Mouse (Mus musculus) gastrocnemius, postnatal 36 days (tissue): Measurements from ENCODE around the gene Klf1. TPM values are rescaled to one million over a fixed set of nuclear protein-coding genes. Genes with fewer than 3 reads are reported as not detected.

ENCODE experiments used
- DNase-seq, 2 experiments: peaks; one replicate each; pipeline ENCODE4 v3.0.0; 2022
- intact Hi-C: fragments of 180-260 bp; cut with DNase I; formaldehyde crosslinking; loops from one replicate; pipeline ENCODE4 v1.15.1; 2025
- long read RNA-seq, 2 experiments: library from polyadenylated mRNA; stranded (forward); transcript quantifications; one replicate each; pipeline ENCODE4 v2.0.0; 2021
- total RNA-seq, 2 experiments: library from RNA; stranded (reverse); gene quantifications; 2 replicates each; pipeline ENCODE4 v1.2.3; 2021

Klf1 gene
- total RNA-seq = not detected
- long read RNA-seq, experiment 1 = 0 reads
- long read RNA-seq, experiment 2 = 0 reads

GRCm38 (mm10) chr8:84901752-84902151 is at the start of gene Klf1:
Gene Klf1 (plus strand): TSS chr8:84901928.
- intact Hi-C loops = loop anchor here (5.0 kb wide), 1 partner anchor 54 kb away; the partner anchor contains the start of gene Calr
- DNase-seq = no peak

GRCm38 (mm10) chr8:84856434-84856833 is 45.3 kb upstream of the Klf1 start:
- intact Hi-C loops = no loop called here
- no peak for DNase-seq

DNA sequence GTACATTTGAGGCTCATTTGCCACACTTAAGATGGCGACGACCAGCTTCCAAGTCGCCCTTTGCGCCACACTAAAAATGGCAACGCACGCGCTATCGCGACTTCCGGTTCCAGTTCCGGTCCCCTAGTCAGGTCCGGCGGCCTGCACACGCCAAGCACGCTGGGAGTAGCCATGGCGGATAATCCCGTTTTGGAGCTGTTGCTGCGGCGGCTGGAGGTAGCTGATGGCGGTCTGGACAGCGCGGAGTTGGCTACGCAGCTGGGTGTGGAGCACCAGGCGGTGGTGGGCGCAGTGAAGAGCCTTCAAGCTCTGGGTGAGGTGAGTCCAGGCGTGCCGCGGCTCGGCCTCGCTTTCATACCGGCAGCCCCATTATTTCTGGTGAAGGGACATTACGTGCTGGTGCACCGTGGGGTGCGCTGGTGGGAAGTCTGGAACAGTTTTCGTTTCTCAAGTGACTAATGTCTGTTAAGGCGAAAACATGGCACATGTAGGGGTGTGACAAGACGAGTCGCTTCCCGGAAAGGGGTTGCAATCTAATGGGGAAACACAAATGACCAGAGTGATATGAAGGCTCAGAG is 44.8 kb upstream of the Klf1 start, which contains the start of gene Farsa:
TSS of gene Farsa (plus strand) at position 126 of the 578 bp plus-strand sequence.
- intact Hi-C loops = no loop called here

GRCm38 (mm10) chr8:84871376-84872308 is 30.1 kb upstream of the Klf1 start, which contains the start of gene Syce2:
Gene Syce2 (plus strand): TSS chr8:84872111.
- peak; percentile 58 to 71 for DNase-seq
- intact Hi-C loops = no loop called here

More for the DNA sequence above, 44.8 kb upstream of the Klf1 start, which contains the start of gene Farsa:
- DNase-seq = peak; percentile 88 to 92

GRCm38 (mm10) chr8:84872309-84872965 is 29.3 kb upstream of the Klf1 start:
- peak in 1 of 2 experiments; percentile 23 for DNase-seq
- intact Hi-C loops = no loop called here

DNA sequence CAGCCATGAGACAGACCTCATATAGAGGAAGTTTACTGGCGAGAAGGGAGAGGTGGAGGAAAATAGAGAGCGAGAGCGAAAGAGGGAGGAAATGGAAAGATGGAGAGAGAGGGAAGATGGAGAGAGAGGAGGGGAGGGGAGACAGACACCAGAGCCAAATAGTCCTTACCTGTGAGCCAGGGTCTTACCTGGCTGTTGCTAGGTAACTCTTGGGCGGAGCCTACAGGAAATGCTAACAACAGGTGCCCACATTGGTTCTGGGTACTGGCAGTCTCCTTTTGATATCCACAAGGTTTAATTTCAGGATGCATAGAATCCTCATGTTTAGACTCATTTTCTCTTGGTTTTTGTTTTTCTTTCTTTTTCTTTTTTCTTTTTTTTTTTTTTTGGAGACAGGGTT is 28.7 kb upstream of the Klf1 start:
- DNase-seq = no peak
- intact Hi-C loops = no loop called here

DNA sequence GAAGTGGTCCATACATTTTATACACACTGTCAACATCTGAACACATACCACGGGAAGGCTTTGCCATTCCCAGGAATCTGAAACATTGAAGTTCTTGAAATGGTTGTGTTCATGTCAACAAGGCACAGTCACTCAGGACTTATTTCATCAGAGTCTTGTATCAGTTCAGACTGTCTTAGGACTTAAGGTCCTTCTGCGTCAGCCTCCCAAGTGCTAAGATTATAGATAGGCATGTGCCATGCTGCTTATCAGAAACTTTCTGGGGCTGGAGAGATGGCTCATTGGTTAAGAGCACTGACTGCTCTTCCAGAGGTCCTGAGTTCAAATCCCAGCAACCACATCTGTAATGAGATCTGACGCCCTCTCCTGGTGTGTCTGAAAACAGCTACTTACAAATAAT is 27.4 kb upstream of the Klf1 start:
- intact Hi-C loops = no loop called here
- DNase-seq = no peak

DNA sequence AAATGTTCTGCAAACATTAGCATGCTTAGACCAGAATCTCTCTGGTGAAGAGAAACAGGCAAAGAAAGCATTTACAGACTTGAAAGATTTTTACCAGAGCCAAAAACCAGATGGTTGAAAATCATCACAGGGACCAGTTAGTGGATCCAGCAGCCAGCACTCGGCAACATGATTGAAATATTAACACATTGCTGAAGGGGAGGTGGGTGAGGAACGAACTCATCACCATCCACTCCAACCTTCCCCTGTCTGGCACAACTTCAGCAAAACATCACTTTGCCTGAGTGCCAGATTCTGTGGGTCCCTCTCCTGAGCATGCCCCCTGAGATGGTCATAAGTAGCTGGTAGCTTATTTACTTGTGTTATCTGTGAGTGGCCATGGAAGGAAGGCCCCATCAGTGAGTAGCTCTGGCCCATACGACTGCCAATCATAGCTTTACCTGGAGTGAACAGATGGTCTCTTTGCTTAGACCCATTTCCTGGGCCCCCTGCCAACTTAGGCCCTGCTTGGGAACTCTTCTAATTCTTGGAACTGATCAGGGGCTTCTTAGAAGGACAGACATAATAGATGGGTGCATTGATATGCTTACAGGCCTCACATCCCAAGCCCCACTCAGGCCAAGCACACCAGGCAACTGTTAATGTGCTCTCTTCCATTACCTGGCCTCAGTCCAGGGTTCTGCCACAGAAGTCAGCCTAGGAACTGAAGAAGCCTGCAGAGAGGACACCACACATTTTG is 24.3 kb upstream of the Klf1 start:
- intact Hi-C loops = no loop called here
- no peak for DNase-seq

DNA sequence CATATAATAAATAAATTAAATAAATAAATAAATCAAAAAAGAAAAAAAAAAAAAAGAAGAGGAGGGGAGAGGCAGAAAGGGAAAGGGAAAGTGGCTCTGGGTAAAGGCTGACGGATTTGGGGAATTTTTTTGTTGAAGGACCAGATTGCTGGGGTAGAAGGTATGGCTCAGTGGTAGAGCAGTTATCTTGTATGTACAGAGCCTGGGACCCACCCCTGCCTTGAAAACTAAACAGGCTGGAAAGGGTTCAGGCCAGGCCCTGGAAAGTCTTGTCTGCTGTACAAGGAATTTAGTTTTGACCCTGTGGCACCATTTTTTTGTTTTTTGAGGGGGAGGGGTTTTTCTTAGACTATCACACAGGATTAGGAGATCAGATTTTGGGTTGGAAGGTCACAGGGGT is 22.8 kb upstream of the Klf1 start:
- intact Hi-C loops = no loop called here

DNA sequence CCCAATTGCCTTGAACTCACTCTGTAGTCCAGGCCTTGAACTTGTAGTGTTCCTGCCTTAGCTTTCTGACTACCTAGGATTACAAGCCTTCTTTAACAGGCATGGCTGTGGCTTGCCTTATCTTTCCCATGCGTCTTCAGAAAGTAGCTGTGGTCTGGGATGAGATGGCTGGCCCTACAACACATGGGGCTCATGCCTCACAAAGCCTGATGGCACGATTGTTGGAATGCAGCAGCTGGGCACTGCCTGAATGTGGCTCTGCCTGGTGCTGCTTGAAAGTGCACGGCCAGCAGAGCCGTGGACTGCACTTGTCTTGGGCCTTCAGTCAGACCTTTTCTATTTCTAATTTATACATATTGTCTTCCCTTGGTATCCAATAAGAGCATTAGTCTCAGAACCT is 17.0 kb upstream of the Klf1 start:
- intact Hi-C loops = no loop called here
- DNase-seq = no peak

More for the DNA sequence above, 22.8 kb upstream of the Klf1 start:
- DNase-seq = no peak

GRCm38 (mm10) chr8:84888280-84888679 is 13.4 kb upstream of the Klf1 start:
- intact Hi-C loops = no loop called here
- DNase-seq = no peak

GRCm38 (mm10) chr8:84889141-84889540 is 12.6 kb upstream of the Klf1 start:
- DNase-seq = no peak
- intact Hi-C loops = no loop called here

GRCm38 (mm10) chr8:84892993-84893708 is 8.6 kb upstream of the Klf1 start:
- no peak for DNase-seq
- intact Hi-C loops = no loop called here

DNA sequence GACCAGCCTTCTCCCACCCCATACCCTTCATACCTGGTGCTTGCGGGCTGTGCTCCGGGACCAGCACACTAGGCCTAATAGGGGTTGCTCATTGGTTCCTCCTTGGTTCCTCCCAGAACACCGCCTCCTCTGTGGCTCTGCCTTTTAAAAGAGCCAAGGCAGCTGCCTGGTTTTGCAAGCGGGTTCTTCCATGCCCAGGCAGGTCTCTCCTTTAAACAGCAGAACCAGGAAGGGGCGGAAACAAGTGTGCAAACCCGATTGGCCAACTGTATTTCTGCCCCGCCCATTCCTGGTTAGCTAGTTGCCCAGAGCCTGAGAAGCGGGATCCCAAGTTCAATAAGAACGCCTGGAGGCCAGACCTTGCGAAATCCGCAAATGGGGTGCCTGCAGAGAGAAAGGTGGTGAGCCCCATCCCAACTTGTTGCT is 8.0 kb upstream of the Klf1 start, which contains the start of gene Gcdh:
TSS of gene Gcdh (minus strand) at position 213 of the 426 bp plus-strand sequence.
- DNase-seq = peak; percentile 80 to 86
- intact Hi-C loops = no loop called here

- intact Hi-C loops = no loop called here
- DNase-seq = no peak
Measured at GRCm38 (mm10) chr8:84895963-84896362, 5.8 kb upstream of the Klf1 start.

GRCm38 (mm10) chr8:84901071-84901470 is 657 bp upstream of the Klf1 start:
- DNase-seq = no peak
- intact Hi-C loops = loop anchor here (5.0 kb wide), 1 partner anchor 54 kb away; the partner anchor contains the start of gene Calr

GRCm38 (mm10) chr8:84902367-84902919 is 715 bp downstream of the Klf1 start:
- intact Hi-C loops = loop anchor here (5.0 kb wide), 1 partner anchor 55 kb away; the partner anchor contains the start of gene Calr
- no peak for DNase-seq

- intact Hi-C loops = loop anchor here (5.0 kb wide), 1 partner anchor 56 kb away; the partner anchor contains the start of gene Calr
- DNase-seq = peak; percentile 86 to 91
Measured at GRCm38 (mm10) chr8:84902920-84903661, 1.4 kb downstream of the Klf1 start.
